Mouse (Mus musculus): ENCODE measurements around the gene Htt.

Gene Htt

DNA sequence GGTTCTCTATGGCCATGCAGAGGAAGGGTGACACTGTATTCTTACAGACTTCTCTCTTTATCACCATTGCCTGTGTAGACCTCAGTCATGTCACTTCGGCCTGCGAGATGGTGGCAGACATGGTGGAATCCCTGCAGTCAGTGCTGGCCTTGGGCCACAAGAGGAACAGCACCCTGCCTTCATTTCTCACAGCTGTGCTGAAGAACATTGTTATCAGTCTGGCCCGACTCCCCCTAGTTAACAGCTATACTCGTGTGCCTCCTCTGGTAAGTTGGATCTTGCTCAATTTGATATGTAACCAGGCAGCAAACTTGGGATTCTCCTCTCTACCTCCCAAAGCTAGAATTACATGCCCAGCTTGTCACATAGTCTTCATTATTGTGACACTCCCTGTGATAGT lies 127.7 kb downstream of the Htt start:
- DNase-seq (ENCODE audit: low read depth): no peak

DNA sequence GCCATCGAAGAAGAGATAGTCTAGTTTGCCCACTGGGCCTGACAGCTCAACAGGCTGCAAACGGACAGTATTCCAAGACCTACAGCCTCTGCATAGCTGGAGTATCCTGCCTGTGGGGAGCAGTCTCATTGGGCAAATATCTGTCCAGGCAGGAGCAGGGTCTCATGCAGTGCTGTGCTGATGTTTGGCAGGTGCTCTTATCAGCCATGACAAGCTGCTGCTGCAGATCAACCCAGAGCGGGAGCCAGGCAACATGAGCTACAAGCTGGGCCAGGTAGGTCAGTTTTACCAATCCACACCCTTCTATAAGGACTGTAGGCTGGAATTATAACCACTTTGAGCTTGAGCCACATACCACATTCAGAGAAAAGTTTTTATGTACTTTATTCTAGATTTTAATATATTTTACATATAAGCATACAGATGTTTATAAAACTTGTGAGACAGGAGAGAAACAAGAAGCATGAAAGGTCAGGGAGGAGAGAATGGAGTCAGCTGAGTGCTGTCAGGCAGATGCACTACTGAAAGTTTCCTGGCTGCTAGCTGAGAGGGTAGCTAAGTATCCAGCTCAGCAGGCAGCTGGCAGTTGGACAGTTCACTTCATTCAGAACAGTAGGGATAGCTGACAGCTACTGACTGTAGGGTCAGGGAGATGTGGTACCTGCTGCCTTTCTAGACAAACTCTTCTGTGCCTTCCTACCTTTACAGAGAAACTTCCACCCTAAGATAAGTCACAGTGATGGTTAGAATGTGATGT lies 135.3 kb downstream of the Htt start:
- no peak for DNase-seq (ENCODE audit: low read depth)

DNA sequence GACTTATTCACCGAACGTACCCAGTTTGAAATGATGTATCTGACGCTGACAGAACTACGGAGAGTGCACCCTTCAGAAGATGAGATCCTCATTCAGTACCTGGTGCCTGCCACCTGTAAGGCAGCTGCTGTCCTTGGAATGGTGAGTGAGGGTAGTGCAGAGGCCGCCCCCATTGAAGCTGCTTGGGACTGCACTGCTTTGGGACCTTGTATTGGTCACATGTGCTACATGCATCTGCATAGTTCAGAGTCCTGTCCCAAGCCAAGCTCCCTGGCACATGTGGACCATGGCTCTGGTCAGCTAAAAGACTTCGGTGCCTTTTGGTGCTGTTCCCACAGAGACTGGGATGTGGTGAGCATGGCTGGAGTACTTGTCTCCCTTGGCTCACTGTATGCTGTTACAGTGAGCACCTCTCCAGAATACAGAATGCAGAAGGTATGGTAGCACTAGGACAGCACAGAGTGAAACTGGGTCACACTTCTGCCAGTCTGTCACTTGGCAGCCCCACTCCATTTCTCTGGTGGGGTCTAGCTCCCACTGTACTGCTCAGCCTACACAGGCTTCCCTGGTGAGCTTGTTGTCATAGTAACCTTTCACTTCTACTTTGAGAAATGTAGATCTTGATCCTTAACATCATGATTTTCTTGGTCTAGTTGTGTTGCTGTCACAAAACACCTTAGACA lies 138.4 kb downstream of the Htt start:
- DNase-seq (ENCODE audit: low read depth): no peak

DNA sequence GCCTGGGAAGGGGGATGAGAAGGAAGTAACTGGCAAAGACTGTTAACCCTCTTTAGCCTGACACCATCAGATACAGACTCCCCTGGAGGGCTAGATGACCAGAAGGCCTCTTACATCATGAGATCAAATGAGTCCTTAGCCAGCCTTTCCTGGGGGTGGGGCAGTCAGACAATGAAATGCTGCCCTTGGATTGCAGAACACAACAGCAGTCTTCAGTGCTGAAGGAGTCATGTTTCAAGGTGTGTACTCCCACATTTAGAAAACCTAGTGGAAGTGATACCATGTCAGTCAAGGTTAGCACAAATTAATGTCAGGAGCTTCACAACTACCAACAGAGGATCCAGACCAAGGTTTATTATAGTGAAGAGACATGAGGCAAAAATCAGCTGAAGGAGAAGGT lies 140.8 kb downstream of the Htt start:
- DNase-seq (ENCODE audit: low read depth): no peak

DNA sequence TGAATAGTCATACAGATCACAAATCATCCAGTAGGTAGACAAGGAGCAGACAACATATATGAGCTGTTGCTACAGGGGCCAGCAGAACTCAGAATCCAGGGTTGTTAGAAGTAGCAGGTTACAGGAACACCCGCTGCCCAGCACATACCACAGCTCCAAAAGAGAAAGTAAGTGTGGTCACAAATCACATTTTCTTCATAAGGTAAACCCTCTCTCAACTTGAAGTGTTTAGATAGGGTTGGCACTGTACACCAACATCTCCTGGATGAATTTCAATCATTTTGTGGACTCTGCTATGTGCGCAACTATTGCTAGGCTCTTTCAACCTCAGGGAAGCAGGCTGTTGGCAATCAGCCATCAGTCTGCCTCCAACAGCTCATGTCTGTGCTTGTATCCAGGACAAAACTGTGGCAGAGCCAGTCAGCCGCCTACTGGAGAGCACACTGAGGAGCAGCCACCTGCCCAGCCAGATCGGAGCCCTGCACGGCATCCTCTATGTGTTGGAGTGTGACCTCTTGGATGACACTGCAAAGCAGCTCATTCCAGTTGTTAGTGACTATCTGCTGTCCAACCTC lies 141.4 kb downstream of the Htt start:
- peak; percentile 23 for DNase-seq (ENCODE audit: low read depth)

DNA sequence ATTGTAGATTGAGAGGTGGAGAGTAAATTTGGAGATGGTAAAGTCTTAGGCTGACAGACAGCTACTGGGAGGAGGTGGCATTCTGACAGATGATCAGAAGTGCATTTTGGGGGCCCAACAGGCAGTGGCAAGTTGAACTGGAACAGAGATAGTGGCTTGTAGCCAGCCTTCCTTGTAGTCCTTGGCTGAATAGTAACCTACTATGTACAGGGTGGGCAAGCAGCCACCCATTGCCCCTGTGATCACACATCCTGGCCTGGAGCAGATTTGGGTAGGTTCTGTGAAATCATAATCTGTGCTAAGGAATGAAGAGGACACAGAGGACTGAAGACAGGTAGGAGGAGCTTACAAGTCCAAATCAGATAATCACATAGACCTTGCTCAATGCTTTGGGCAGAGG lies 142.9 kb downstream of the Htt start:
- DNase-seq (ENCODE audit: low read depth): no peak

DNA sequence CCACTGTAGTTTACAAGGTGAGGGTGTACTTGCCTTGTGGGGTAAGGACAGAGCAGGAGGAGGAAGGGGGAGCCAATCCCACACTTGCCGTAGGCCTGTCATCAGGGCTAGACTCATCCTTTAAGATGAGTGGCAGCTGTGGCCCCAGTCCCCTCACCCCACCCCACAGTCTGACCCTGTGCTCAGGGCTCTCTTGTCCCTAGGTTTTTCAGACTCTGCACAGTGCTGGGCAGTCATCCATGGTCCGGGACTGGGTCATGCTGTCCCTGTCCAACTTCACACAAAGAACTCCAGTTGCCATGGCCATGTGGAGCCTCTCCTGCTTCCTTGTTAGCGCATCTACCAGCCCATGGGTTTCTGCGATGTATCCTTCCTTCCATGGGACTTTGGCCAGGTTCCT lies 145.7 kb downstream of the Htt start:
- no peak for DNase-seq (ENCODE audit: low read depth)

DNA sequence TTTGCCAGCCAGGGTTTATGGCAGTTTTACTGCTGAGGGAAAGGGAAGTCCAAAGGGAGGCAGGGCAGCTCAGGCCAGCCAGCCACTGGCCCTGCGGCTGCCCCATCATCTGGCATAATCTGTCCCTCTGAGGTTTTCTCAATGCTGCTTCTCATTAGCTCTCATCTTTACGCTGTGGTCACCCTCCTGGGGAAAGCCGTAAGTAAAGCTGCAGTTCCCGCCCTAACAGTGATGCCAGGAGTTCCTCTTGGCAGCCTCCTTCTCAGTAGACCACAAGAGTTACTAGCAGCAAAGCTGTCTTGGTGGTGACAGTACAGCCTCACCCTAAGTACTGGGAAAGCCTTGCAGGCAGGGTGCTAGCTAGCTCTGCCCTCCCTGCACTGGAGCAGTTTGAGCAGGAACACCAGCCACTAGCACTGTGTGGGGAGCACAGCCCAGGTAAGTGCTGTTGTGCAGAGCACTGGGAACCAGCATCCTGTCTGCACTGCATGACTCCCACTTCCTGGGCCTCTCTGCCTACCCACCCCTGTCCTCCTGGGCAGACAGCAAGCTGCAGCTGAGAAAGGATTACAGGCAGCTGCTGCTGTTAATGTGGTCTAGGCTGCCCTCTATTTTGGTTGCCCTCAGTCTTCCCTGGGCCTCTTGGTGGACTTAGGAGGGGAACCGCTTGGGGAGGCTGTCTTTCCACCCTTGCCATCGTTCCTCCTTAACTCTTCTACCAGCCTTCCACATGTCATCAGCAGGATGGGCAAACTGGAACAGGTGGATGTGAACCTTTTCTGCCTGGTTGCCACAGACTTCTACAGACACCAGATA lies 146.6 kb downstream of the Htt start, which contains the start of gene Msantd1:
TSS of gene Msantd1 (plus strand) at position 103 of the 816 bp plus-strand sequence.
- DNase-seq (ENCODE audit: low read depth): no peak

DNA sequence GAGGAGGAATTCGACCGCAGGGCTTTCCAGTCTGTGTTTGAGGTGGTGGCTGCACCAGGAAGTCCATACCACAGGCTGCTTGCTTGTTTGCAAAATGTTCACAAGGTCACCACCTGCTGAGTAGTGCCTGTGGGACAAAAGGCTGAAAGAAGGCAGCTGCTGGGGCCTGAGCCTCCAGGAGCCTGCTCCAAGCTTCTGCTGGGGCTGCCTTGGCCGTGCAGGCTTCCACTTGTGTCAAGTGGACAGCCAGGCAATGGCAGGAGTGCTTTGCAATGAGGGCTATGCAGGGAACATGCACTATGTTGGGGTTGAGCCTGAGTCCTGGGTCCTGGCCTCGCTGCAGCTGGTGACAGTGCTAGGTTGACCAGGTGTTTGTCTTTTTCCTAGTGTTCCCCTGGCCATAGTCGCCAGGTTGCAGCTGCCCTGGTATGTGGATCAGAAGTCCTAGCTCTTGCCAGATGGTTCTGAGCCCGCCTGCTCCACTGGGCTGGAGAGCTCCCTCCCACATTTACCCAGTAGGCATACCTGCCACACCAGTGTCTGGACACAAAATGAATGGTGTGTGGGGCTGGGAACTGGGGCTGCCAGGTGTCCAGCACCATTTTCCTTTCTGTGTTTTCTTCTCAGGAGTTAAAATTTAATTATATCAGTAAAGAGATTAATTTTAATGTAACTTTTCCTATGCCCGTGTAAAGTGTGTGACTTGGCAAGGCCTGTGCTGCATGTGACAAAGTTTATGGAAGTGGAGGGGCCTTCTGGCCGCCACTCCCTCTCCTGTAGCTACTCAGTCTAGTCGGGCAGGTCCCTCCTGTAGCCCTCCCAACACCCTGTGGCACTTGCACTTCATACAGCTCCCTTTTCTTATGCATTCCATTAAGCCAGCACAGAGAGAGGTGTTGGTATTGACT lies 147.4 kb downstream of the Htt start:
- no peak for DNase-seq (ENCODE audit: low read depth)

DNA sequence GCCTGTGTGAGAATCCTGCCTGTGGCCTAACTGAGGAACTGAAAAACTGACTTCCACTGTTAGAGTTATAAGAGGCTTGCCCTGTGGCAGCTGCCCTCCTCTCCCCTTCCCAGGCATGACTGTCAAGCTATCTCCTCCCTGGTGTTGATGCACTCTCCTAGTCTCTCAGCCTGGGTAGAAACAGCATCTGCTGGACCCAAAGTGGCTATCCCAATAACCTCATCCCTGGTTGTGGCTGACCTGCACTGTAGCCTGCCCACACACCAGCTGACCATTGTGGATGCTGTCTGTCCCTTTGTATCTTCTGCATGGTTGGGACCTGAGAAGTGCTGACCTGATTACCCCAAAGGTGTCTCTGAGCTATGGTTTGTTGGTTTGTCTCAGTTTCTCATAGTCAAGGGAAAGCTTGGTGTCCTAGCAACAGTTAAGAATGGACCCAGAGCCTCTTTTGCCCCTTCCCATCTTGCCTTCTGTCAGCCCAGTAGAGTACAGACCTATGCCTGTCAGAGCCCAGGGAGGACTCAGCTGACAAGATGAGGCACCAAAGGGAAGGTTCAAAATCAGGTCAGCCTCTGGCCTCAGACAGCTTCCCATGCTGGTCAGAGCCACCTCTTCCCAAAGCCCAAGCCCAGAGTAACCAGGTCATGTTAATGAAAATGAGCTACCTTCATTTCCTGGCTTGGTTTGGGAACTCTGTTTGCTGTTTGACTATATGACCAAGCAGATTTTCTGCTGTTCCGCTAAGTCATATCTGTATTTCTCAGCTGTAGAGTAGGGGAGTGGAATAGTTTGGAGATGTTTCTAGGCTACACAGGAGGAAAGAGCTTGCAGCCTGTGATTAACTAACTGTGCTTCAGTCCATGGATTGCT lies 148.3 kb downstream of the Htt start:
- DNase-seq (ENCODE audit: low read depth): no peak

DNA sequence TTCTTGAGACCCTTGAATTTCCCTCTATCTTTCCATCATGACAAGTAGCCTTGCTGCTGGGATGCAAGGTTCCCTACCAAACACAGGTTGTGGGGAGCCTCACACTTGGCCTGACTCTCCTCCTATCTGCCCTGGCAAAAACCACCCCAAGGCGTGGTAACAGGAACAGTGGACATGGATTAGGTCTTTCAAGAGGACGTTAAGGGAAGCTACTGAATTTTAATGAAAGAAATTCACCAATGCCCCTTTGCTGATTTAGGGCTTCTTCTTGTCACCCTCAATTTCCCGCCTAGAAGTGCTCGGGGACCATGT lies 148.9 kb downstream of the Htt start:
- DNase-seq (ENCODE audit: low read depth): no peak

DNA sequence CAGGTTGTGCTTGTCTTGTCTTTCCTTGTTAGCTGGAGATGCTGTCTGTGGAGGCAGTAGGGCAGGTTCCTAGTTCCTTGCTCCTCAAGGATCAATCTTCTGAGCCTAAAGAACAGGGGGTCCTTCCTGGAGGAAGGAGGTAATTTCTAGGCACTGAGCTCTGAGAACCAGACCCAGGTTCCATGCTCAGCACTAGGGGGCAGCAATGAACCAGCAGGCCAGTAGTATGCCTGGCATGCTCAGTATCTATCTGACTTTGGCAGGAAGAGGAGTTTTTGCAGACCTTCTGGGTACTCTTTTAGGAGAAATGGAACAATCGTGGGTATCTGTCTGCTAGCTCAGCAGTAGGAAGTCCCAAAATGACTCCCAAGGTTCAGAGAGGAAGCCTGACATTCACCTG lies 154.3 kb downstream of the Htt start:
- no peak for DNase-seq (ENCODE audit: low read depth)

DNA sequence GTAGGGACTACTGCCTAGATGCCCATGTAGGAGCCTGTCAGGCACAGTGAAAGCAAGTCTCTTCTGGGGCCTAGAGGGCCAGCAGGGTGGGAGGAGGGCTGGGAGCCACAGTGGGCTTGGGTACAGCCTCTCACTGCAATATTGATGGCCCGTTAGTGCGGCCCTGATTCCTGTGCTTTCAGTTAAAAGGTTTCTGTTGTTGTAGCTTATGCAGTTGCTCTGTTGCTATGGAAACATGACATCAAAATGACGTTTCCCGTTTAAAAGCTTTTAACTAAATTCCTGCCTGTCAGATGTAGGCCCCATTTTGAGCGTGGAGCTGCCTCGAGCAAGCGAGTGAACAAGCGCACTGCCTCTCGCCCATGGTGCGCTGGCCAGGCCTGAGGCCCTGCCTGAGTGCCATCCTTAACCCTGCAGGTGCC lies 155.7 kb downstream of the Htt start:
- no peak for DNase-seq (ENCODE audit: low read depth)

DNA sequence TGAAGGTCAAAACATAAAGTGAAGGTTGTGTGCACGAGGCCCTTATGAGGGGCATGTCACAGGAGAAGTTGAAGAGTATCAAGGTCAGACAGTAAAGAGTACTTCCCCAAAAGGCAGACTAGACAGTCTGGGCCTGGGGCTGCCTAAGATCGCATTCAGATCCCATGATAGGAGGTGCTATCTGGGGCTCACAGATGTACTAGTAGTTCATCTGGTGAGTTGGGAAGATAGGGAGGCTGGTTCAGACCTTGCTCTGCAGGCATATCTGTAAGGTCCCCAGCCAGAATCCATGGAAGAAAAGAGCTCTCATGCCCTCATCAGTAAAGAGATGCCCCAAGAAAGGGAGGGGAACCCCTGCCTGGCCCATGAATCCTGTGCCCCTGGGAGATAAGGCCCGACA lies 157.2 kb downstream of the Htt start:
- DNase-seq (ENCODE audit: low read depth): no peak

DNA sequence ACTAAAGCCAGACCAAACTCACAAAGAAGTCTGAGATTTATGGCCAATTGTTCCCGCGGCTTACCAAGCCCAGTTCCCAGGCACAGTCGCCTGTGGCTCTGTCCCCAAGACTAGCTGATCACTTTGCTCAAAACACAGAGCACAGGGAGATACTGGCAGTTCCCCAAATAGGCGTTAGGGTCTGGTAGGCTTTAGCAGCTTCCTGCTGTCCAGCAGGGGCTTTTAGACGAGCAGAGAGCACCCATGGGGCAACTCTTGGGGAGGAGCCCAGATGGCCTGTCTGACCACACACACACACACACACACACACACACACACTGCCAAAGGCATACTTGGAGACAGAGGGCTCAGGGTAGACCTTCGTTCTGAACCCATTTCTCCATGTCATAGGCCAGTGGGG lies 161.0 kb downstream of the Htt start:
- DNase-seq (ENCODE audit: low read depth): no peak

DNA sequence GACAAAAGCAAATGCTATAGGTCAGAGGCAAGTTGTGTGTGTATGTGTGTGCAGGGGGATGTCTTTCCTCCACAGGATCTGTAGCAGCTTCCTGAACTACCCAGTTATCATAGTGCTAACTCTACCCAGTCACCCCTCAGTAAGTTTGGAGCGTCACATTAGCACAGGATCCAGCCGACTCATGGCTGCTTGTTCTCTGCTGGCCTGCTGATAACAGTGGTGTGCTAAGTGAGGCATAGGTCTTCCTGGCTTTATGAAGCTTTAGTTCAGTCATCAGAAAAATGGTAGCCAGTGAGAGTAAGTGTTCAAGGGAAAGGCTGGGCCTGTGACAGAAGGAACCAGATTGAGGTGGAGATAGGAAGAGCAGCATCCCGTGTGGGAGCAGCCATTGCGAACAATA lies 162.4 kb downstream of the Htt start:
- no peak for DNase-seq (ENCODE audit: low read depth)

DNA sequence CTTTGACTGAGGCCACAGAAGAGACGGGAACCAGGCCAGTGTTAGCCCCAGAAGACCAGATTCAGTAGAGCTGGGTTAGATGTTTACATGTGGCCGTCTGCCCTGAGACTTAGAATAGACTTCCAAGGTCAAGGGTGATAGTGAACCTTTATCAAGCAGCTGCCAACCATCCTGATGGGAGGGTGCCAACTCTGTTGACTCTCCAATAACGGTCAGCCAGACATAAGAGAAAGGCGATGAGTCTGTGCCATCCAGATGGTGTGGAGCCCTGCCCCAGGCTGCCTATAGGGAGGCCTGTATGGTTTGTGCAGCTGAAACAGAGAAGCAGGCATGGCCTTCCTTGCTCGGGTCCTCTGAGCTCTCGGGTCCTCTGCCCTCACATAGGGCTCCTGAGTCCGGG lies 163.0 kb downstream of the Htt start:
- no peak for DNase-seq (ENCODE audit: low read depth)

DNA sequence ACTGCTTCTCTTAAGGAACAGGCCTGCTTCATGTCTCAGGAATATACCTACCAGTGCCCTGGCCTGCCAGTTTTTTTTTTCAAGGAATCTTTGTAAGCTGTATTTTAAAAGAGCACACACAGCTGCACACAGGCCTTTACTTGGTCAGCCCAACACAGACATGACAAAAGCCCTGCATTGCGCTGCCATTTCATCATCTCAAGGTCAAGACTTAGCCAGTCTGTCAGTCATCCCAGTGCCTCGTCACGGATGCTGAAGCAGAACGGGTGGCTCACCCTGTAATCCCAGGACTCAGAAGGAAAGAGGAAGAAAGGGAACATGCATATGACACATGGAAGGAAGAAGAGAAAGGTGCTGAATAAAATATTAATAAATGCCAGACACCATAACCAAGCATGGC lies 166.1 kb downstream of the Htt start:
- no peak for DNase-seq (ENCODE audit: low read depth)

DNA sequence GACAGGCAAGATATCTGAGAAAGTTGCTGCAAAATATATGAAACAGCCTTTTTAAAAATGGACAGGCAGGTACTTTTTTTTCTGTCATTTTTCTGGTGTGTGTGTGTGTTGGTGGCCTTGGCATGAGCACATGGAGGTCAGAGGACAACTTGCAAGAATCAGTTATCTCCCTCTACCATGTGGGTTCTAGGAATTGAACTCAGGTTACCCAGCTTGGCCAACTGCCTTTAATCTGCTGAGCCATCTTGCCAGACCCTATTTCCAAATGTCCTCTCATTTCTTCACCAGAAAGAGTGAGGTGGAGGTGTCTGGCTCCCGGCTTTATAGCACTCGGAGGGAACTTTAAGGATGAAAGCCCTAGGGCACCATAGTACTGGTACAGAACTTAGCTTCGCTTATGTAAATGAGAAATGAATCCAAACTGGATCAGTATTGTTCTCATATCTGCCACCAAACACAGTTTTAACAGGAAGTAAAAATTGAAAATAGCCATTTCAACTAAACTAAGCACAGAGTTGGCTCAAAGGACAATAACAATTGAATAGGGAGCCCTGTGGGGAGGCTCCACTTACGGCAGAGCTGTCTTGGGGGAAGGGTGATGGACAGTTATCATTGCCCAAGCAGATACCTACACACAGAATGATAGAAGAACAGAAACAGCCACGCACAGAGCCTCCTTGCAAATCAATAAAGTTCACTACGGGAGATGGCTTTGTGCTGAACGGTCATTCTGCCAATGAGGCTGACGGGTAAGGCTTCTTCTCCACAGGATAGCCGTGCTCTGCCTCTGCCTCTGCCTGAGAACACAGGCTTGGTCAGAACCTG lies 168.8 kb downstream of the Htt start:
- no peak for DNase-seq (ENCODE audit: low read depth)

DNA sequence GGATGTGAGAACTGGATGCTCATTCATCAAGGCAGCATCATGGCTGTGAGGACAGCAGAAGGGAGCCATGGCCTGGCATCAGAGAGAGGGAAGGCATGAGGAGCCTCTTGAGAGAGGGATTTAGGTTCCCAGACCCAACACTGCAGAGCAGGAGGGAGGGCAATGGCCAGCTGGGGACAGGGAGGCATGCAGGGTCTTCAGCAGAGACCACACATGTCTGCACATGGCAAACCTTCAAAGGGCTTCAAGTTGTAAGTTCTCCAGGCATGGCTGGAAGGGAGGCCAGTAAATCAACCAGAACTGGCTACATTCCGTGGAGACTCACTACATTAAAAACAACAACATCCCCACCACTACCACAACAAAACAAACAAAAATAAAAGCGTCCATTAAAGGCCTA lies 169.6 kb downstream of the Htt start:
- no peak for DNase-seq (ENCODE audit: low read depth)

All from fibroblast of lung, adult 2 months (primary cell).